Comparison of ENCODE assay signal across 8 mouse cellular contexts in the genomic region with DNA sequence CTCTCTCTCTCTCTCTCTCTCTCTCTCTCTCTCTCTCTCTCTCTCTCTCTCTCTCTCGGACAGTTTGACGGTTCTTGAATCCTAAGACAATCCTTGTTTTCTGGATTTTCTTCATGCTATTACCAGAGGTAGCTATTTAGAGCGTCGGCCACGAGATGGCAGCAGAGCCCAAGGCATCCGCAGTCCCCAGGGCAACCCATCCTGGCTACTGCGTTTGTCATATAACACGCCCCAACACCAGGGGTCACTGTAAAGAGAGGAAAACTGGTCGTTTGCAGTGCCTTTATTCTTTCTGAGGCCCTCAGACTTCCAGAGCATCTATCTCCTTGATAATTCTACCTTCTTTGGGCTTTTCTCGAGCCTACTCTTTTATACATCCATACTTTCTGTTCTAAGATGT. TPM values are rescaled to one million over a fixed set of nuclear protein-coding genes. Genes with fewer than 3 reads are reported as not detected.
DNase-seq lines count a peak whose midpoint lies in the region; ATAC-seq and TF ChIP-seq lines count a peak whose summit lies in the region.

No protein-coding gene starts in this region.

- H3K79me2 ChIP-seq in C2C12 (ENCODE audit: control insufficient read depth, insufficient read depth) = no peaks in the 10 kb centered on the region

- no peak for TF ChIP-seq POLR2A in bone marrow, adult 2 months (IDR thresholded peaks at IDR 0.05; ENCODE audit: borderline replicate concordance, control insufficient read depth, low read depth, low read length)
- TF ChIP-seq POLR2A in embryonic fibroblast, embryonic 13.5 days (IDR thresholded peaks at IDR 0.05; ENCODE audit: low read depth, low read length) = no peak

- no peaks in the 10 kb centered on the region for H3K36me3 ChIP-seq in C2C12 (ENCODE audit: control insufficient read depth, insufficient read depth)
- H3K36me3 ChIP-seq in heart, embryonic 13.5 days = no peaks in the 10 kb centered on the region
- H3K36me3 ChIP-seq in kidney, postnatal 0 days (ENCODE audit: insufficient read depth, low read length) = no peaks in the 10 kb centered on the region
- H3K36me3 ChIP-seq in liver, embryonic 12.5 days = no peaks in the 10 kb centered on the region
- H3K36me3 ChIP-seq in neural tube, embryonic 11.5 days (ENCODE audit: control insufficient read depth, insufficient read depth, low read length) = no peaks in the 10 kb centered on the region
- no peaks in the 10 kb centered on the region for H3K36me3 ChIP-seq in stomach, embryonic 15.5 days

- peak; percentile 95 for DNase-seq in kidney, postnatal 0 days (ENCODE audit: low spot score)
- peak; percentile 90 for DNase-seq in neural tube, embryonic 11.5 days (ENCODE audit: low spot score)

- H3K4me2 ChIP-seq in heart, embryonic 13.5 days = no peak overlapping the region
- H3K4me2 ChIP-seq in kidney, postnatal 0 days (ENCODE audit: low read length) = no peak overlapping the region
- no peak overlapping the region for H3K4me2 ChIP-seq in liver, embryonic 12.5 days
- H3K4me2 ChIP-seq in neural tube, embryonic 11.5 days (ENCODE audit: low read depth) = no peak overlapping the region
- no peak overlapping the region for H3K4me2 ChIP-seq in stomach, embryonic 15.5 days

- TF ChIP-seq CTCF in C2C12 (IDR thresholded peaks at IDR 0.05; ENCODE audit: control insufficient read depth, insufficient read depth, insufficient read length) = peak; percentile 86
- peak; percentile 92 for TF ChIP-seq CTCF in bone marrow, adult 2 months (IDR thresholded peaks at IDR 0.05; ENCODE audit: control insufficient read depth, insufficient read depth, low read length)
- TF ChIP-seq CTCF in embryonic fibroblast, embryonic 13.5 days (IDR thresholded peaks at IDR 0.05; ENCODE audit: borderline replicate concordance, insufficient read depth, low read length) = peak; percentile 96
- TF ChIP-seq CTCF in kidney, postnatal 0 days (IDR thresholded peaks at IDR 0.05; ENCODE audit: low read depth) = peak; percentile 98

- ATAC-seq in heart, embryonic 13.5 days (ENCODE audit: extremely low read depth, insufficient number of reproducible peaks, low FRiP score, low TSS enrichment) = peak; percentile 25; the same call in 1 of the 2 replicates
- peak; percentile 87 for ATAC-seq in kidney, postnatal 0 days (replicated peaks; ENCODE audit: low FRiP score, low read depth)
- 0 out of 2 replicates have a peak, but pooled peaks have one; percentile 64 for ATAC-seq in liver, embryonic 12.5 days
- ATAC-seq in neural tube, embryonic 11.5 days (ENCODE audit: insufficient read depth, low FRiP score, low TSS enrichment) = peak; percentile 81
- peak; percentile 70; the same call in 1 of the 2 replicates for ATAC-seq in stomach, embryonic 15.5 days (ENCODE audit: insufficient read depth, low FRiP score, low read depth)

- no peaks in the 10 kb centered on the region for H3K27me3 ChIP-seq in C2C12 (ENCODE audit: control insufficient read depth, insufficient read depth, insufficient read length)
- peaks cover 7% of the 10 kb centered on the region for H3K27me3 ChIP-seq in heart, embryonic 13.5 days (replicated peaks)
- no peaks in the 10 kb centered on the region for H3K27me3 ChIP-seq in kidney, postnatal 0 days (ENCODE audit: insufficient read depth, low read length)
- H3K27me3 ChIP-seq in liver, embryonic 12.5 days (replicated peaks) = no peaks in the 10 kb centered on the region
- no peaks in the 10 kb centered on the region for H3K27me3 ChIP-seq in neural tube, embryonic 11.5 days (ENCODE audit: control insufficient read depth, insufficient read depth, low read length)
- no peaks in the 10 kb centered on the region for H3K27me3 ChIP-seq in stomach, embryonic 15.5 days (replicated peaks)

- H3K4me3 ChIP-seq in C2C12 (ENCODE audit: insufficient read depth, poor library complexity, severe bottlenecking) = no peak overlapping the region
- H3K4me3 ChIP-seq in bone marrow, adult 2 months (replicated peaks; ENCODE audit: control insufficient read depth, low read depth, low read length) = no peak overlapping the region
- H3K4me3 ChIP-seq in embryonic fibroblast, embryonic 13.5 days (ENCODE audit: insufficient read depth, low read length) = no peak overlapping the region
- no peak overlapping the region for H3K4me3 ChIP-seq in heart, embryonic 13.5 days
- no peak overlapping the region for H3K4me3 ChIP-seq in kidney, postnatal 0 days (replicated peaks; ENCODE audit: low read depth, low read length)
- no peak overlapping the region for H3K4me3 ChIP-seq in liver, embryonic 12.5 days
- no peak overlapping the region for H3K4me3 ChIP-seq in neural tube, embryonic 11.5 days (ENCODE audit: low read depth, low read length)
- H3K4me3 ChIP-seq in stomach, embryonic 15.5 days (replicated peaks) = no peak overlapping the region

- H3K9ac ChIP-seq in heart, embryonic 13.5 days = no peak overlapping the region
- no peak overlapping the region for H3K9ac ChIP-seq in kidney, postnatal 0 days (ENCODE audit: low read depth, low read length)
- no peak overlapping the region for H3K9ac ChIP-seq in liver, embryonic 12.5 days
- no peak overlapping the region for H3K9ac ChIP-seq in neural tube, embryonic 11.5 days (ENCODE audit: low read length)
- no peak overlapping the region for H3K9ac ChIP-seq in stomach, embryonic 15.5 days

- H3K27ac ChIP-seq in bone marrow, adult 2 months (ENCODE audit: control insufficient read depth, insufficient read depth, low read depth, low read length, poor library complexity) = no peak overlapping the region
- no peak overlapping the region for H3K27ac ChIP-seq in embryonic fibroblast, embryonic 13.5 days (ENCODE audit: insufficient read depth, low read length)
- no peak overlapping the region for H3K27ac ChIP-seq in heart, embryonic 13.5 days (replicated peaks)
- no peak overlapping the region for H3K27ac ChIP-seq in kidney, postnatal 0 days
- no peak overlapping the region for H3K27ac ChIP-seq in liver, embryonic 12.5 days
- no peak overlapping the region for H3K27ac ChIP-seq in neural tube, embryonic 11.5 days (ENCODE audit: low read depth, low read length)
- no peak overlapping the region for H3K27ac ChIP-seq in stomach, embryonic 15.5 days

- no peaks in the 10 kb centered on the region for H3K79me3 ChIP-seq in C2C12 (ENCODE audit: low read depth)

- no peak overlapping the region for H3ac ChIP-seq in C2C12 (ENCODE audit: control insufficient read depth, insufficient read length, low read depth)

- no peaks in the 10 kb centered on the region for H3K9me3 ChIP-seq in heart, embryonic 13.5 days
- no peaks in the 10 kb centered on the region for H3K9me3 ChIP-seq in kidney, postnatal 0 days (replicated peaks; ENCODE audit: low read length)
- H3K9me3 ChIP-seq in liver, embryonic 12.5 days (replicated peaks) = no peaks in the 10 kb centered on the region
- H3K9me3 ChIP-seq in neural tube, embryonic 11.5 days (ENCODE audit: control insufficient read depth, low read length) = no peaks in the 10 kb centered on the region
- H3K9me3 ChIP-seq in stomach, embryonic 15.5 days = no peaks in the 10 kb centered on the region

- H3K4me1 ChIP-seq in bone marrow, adult 2 months (ENCODE audit: control insufficient read depth, insufficient read depth, low read length) = no peaks in the 10 kb centered on the region
- no peaks in the 10 kb centered on the region for H3K4me1 ChIP-seq in embryonic fibroblast, embryonic 13.5 days (ENCODE audit: control insufficient read depth, insufficient read depth, low read length)
- H3K4me1 ChIP-seq in heart, embryonic 13.5 days = no peaks in the 10 kb centered on the region
- H3K4me1 ChIP-seq in kidney, postnatal 0 days (replicated peaks; ENCODE audit: insufficient read depth, low read length) = no peaks in the 10 kb centered on the region
- no peaks in the 10 kb centered on the region for H3K4me1 ChIP-seq in liver, embryonic 12.5 days
- no peaks in the 10 kb centered on the region for H3K4me1 ChIP-seq in neural tube, embryonic 11.5 days (ENCODE audit: control insufficient read depth, insufficient read depth, low read length)
- H3K4me1 ChIP-seq in stomach, embryonic 15.5 days = no peaks in the 10 kb centered on the region

- 1% methylated on average over 9 of the region's 10 CpGs for WGBS in bone marrow, adult 2 months
- 1% methylated on average over 8 of the region's 10 CpGs for WGBS in heart, embryonic 13.5 days
- 3% methylated on average over 9 of the region's 10 CpGs for WGBS in kidney, postnatal 0 days
- WGBS in liver, embryonic 12.5 days (ENCODE audit: insufficient replicate concordance) = 2% methylated on average over 8 of the region's 10 CpGs
- 2% methylated on average over 9 of the region's 10 CpGs for WGBS in neural tube, embryonic 11.5 days
- WGBS in stomach, embryonic 15.5 days = 3% methylated on average over 8 of the region's 10 CpGs

TF ChIP-seq in C2C12, 6 proteins besides CTCF, POLR2A, EP300 and RAD21:
- TF ChIP-seq MAX (IDR thresholded peaks at IDR 0.05) = no peak

RNA-seq across cellular contexts. Expression of a gene that starts 17.1 kb away (rescaled TPM):
- 0.05 TPM for polyA plus RNA-seq in C2C12 (2012; fragmentation: generic; extraction: Trizol)
- polyA plus RNA-seq in bone marrow, adult 2 months (2011; ENCODE audit: insufficient read depth, insufficient read length, low replicate concordance, missing spikeins) = 6.3 and 9.3 TPM in 2 replicates
- not detected in 2 replicates for polyA plus RNA-seq in embryonic fibroblast, embryonic 13.5 days (2011; ENCODE audit: insufficient read length, low read depth, missing spikeins)
- polyA plus RNA-seq in heart, embryonic 13.5 days (2015; fragmentation: Nextera tagmentation; extraction: Ambion mirVana) = 0.53 and 1.1 TPM in 2 replicates
- 0.51 and 0.73 TPM in 2 replicates for polyA plus RNA-seq in kidney, postnatal 0 days (2015; fragmentation: Nextera tagmentation; extraction: Ambion mirVana)
- polyA plus RNA-seq in liver, embryonic 12.5 days (2016; fragmentation: Nextera tagmentation; extraction: Ambion mirVana) = 26.9 and 31.7 TPM in 2 replicates
- 0.22 and 0.41 TPM in 2 replicates for polyA plus RNA-seq in neural tube, embryonic 11.5 days (2014; fragmentation: Nextera tagmentation; extraction: Ambion mirVana)
- 3.3 and 5.0 TPM in 2 replicates for polyA plus RNA-seq in stomach, embryonic 15.5 days (2015; fragmentation: Nextera tagmentation; extraction: Ambion mirVana)

RNA-seq across cellular contexts. Expression of a gene that starts 33.0 kb away (rescaled TPM):
- polyA plus RNA-seq in C2C12 (2012; fragmentation: generic; extraction: Trizol) = not detected
- polyA plus RNA-seq in bone marrow, adult 2 months (2011; ENCODE audit: insufficient read depth, insufficient read length, low replicate concordance, missing spikeins) = not detected in 2 replicates
- not detected in 2 replicates for polyA plus RNA-seq in embryonic fibroblast, embryonic 13.5 days (2011; ENCODE audit: insufficient read length, low read depth, missing spikeins)
- polyA plus RNA-seq in heart, embryonic 13.5 days (2015; fragmentation: Nextera tagmentation; extraction: Ambion mirVana) = 0.20 TPM in 1 of 2 replicates, not detected in the other
- not detected in 2 replicates for polyA plus RNA-seq in kidney, postnatal 0 days (2015; fragmentation: Nextera tagmentation; extraction: Ambion mirVana)
- polyA plus RNA-seq in liver, embryonic 12.5 days (2016; fragmentation: Nextera tagmentation; extraction: Ambion mirVana) = not detected in 2 replicates
- 0.34 and 0.45 TPM in 2 replicates for polyA plus RNA-seq in neural tube, embryonic 11.5 days (2014; fragmentation: Nextera tagmentation; extraction: Ambion mirVana)
- polyA plus RNA-seq in stomach, embryonic 15.5 days (2015; fragmentation: Nextera tagmentation; extraction: Ambion mirVana) = 0.14 TPM in 1 of 2 replicates, not detected in the other

Comparison
In these comparisons a context has a peak if more than half of its experiments do, and no peak if none do; other contexts are left out.
1. ATAC-seq: peak in every context shown above with its lines; median percentile 87 in kidney, postnatal 0 days; 81 in neural tube, embryonic 11.5 days; 70 in stomach, embryonic 15.5 days; 64 in liver, embryonic 12.5 days; 25 in heart, embryonic 13.5 days.